Mouse (Mus musculus) B cell, adult (primary cell): ENCODE data around the gene Rnf103. TPM values are rescaled to one million over a fixed set of nuclear protein-coding genes. Genes with fewer than 3 reads are reported as not detected.

Experiments
- total RNA-seq: library from RNA; stranded (reverse); gene quantifications from 4 replicates; pipeline ENCODE4 v1.2.4, GENCODE M21; 2023; ENCODE audit not compliant: inconsistent age

The Rnf103 gene
- 24.0 to 29.3 TPM (median 25.9 TPM) in 4 replicates for total RNA-seq

DNA sequence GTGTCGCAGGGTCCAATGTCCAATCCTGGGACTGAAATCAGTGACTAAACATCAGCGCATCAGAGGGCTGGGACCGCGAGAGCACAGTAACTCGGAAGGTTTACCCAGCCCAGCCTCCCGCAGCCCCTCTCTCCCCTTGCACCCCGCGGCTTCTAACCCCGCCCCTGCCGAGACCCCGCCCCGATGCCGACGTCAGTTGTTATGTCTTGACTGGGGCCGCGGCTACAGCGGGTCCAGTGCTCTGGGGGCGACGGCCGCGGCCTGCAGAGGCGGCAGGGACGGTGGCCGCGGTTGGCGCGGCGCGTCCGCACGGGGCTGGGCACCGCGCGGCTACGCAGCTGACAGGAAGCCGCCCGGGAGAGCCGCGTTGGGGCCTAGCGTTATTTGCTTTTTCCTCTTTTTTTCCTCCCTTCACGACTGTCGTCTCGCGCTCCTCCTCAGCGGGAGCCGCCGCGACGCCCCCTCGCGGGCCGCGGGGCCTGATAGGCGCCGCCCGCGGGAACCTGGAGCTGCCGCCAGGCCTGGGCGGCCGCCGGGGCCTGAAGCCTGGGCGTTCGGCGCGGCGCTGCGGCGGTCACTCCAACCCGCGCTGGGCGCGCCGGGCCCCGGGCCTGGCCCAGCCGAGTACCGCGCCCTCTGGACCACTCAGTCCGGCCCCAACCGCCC lies at the start of gene Rnf103:
TSS of gene Rnf103 (plus strand) at position 220 of the 666 bp plus-strand sequence.

DNA sequence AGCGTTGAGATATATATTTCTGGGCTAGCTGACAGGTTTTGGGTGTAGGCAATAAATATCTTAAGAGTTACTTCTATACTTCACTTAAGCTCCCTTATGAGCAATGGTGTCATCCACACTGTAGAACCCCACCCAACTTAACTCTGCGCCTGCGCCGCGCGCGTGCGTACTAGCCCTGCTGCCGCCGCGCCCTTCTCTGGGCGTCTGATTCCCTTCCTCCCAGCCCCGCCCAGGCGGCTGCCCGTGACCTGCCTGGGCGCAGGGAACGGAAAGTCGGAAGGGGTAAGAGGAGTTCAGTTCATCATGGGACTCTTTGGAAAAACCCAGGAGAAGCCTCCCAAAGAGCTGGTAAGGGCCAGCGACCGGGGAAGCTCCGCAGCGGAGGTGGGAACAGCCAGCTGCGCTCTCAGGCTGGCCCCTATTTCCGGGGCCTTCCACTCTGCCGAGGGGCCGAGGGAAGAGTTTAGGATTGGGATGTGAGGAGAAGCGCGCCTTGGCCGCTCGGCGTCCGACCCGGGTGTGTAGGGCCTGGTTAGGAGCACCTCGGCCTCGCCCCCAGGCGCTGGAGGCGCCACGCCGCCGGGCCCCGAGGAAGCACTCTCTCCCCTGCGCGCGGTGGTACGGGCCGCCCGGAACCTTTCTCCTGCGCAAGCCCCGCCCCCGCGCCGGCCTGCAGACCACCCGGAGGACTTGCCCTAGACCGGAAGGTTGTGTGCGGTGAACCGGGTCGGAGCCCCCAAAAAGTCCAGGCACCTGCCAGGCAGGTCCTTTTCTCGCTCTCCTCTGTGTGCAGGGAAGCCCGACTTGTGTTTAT lies 50.2 kb downstream of the Rnf103 start, which contains the start of gene Chmp3:
TSS of gene Chmp3 (plus strand) at position 112 of the 814 bp plus-strand sequence.

Other genes with a start within 250 kb of the Rnf103 start
- 35.0 to 42.6 TPM (median 37.4 TPM) in 4 replicates for gene Krcc1, start 222.2 kb upstream of the Rnf103 start, total RNA-seq
- not detected in 4 replicates for gene Smyd1, start 171.7 kb upstream of the Rnf103 start, total RNA-seq
- 0.35 to 1.2 TPM in 2 of 4 replicates, not detected in the others for gene Cd8b1, start 171.1 kb upstream of the Rnf103 start, total RNA-seq
- 0.19 to 0.39 TPM in 2 of 4 replicates, not detected in the others for gene Cd8a, start 120.5 kb upstream of the Rnf103 start, total RNA-seq
- 55.9 to 56.5 TPM (median 56.3 TPM) in 4 replicates for gene Rmnd5a, start 53.3 kb upstream of the Rnf103 start, total RNA-seq
- 49.8 to 52.8 TPM (median 51.0 TPM) in 4 replicates for gene Chmp3, start 49.9 kb downstream of the Rnf103 start, total RNA-seq
- gene Kdm3a, start 139.1 kb downstream of the Rnf103 start, total RNA-seq: 109 to 128 TPM (median 116 TPM) in 4 replicates
- 0.16 TPM in 1 of 4 replicates, not detected in the others for gene Reep1, start 213.7 kb downstream of the Rnf103 start, total RNA-seq